Mouse (Mus musculus) right cerebral cortex, adult 18-20 months (tissue): ENCODE data around the gene Clpsl2.
A peak's percentile ranks its signal among the peaks of the same experiment; 100 is the strongest.

Source experiments
- DNase-seq: peaks from one replicate; pipeline ENCODE4 v3.0.0; 2022; ENCODE audit warnings: mixed read lengths

Gene Clpsl2

GRCm38 (mm10) chr17:28560598-28560997 lies 11.4 kb downstream of the Clpsl2 start, which contains the start of gene Clps:
Gene Clps, minus strand, starts transcription at chr17:28560766.
- no peak for DNase-seq

GRCm38 (mm10) chr17:28561613-28562012 lies 12.4 kb downstream of the Clpsl2 start:
- no peak for DNase-seq

- no peak for DNase-seq
These were observed 16.0 kb downstream of the Clpsl2 start for GRCm38 (mm10) chr17:28565181-28565580.

GRCm38 (mm10) chr17:28567541-28567940 lies 18.3 kb downstream of the Clpsl2 start:
- DNase-seq, result no peak

- no peak for DNase-seq
These were observed 22.7 kb downstream of the Clpsl2 start for GRCm38 (mm10) chr17:28571868-28572267.

GRCm38 (mm10) chr17:28572521-28572920 lies 23.3 kb downstream of the Clpsl2 start:
- DNase-seq, result no peak

GRCm38 (mm10) chr17:28572941-28573340 lies 23.7 kb downstream of the Clpsl2 start:
- DNase-seq, result no peak

- DNase-seq, result no peak
These were observed 26.3 kb downstream of the Clpsl2 start, which contains the start of gene Lhfpl5 for GRCm38 (mm10) chr17:28575244-28576125. Gene Lhfpl5, plus strand, starts transcription at chr17:28575641.

- no peak for DNase-seq
These were observed 31.2 kb downstream of the Clpsl2 start for GRCm38 (mm10) chr17:28580396-28580795.

GRCm38 (mm10) chr17:28581056-28581455 lies 31.8 kb downstream of the Clpsl2 start:
- DNase-seq, result no peak

GRCm38 (mm10) chr17:28586509-28586908 lies 37.3 kb downstream of the Clpsl2 start:
- DNase-seq, result no peak

GRCm38 (mm10) chr17:28588591-28588990 lies 39.4 kb downstream of the Clpsl2 start:
- no peak for DNase-seq

GRCm38 (mm10) chr17:28590596-28590995 lies 41.4 kb downstream of the Clpsl2 start:
- no peak for DNase-seq

- no peak for DNase-seq
These were observed 42.3 kb downstream of the Clpsl2 start for GRCm38 (mm10) chr17:28591476-28591875.

- peak; percentile 83 for DNase-seq
These were observed 43.8 kb downstream of the Clpsl2 start for GRCm38 (mm10) chr17:28592998-28593397.

GRCm38 (mm10) chr17:28593965-28594364 lies 44.8 kb downstream of the Clpsl2 start:
- no peak for DNase-seq

- no peak for DNase-seq
These were observed 51.6 kb downstream of the Clpsl2 start for GRCm38 (mm10) chr17:28600780-28601179.

- no peak for DNase-seq
These were observed 52.5 kb downstream of the Clpsl2 start for GRCm38 (mm10) chr17:28601557-28602250.
